Mouse (Mus musculus) G1E (cell line): Measurements from ENCODE around the gene Vps13d. TPM values are rescaled to one million over a fixed set of nuclear protein-coding genes. Genes with fewer than 3 reads are reported as not detected.

Source experiments
- ATAC-seq: 2 replicates; pipeline ENCODE4 v1.8.0; 2016; ENCODE audit warnings: mild to moderate bottlenecking; ENCODE audit not compliant: insufficient number of reproducible peaks, poor library complexity, low FRiP score, severe bottlenecking; ENCODE audit errors: extremely low read depth
- DNase-seq: peaks from one replicate; pipeline ENCODE4 v3.0.0; 2012; ENCODE audit warnings: low spot score
- H3K27me3 ChIP-seq: 2 replicates; pipeline ENCODE4 v1.6.1; 2012; ENCODE audit warnings: mild to moderate bottlenecking, low read length, inconsistent platforms; ENCODE audit not compliant: insufficient read depth
- H3K36me3 ChIP-seq: replicated peaks from 2 replicates; pipeline ENCODE3; 2012; ENCODE audit warnings: mild to moderate bottlenecking, inconsistent platforms
- H3K4me1 ChIP-seq: 2 replicates; pipeline ENCODE4 v1.6.1; 2012; ENCODE audit warnings: low read depth, low read length, inconsistent platforms, mixed read lengths; ENCODE audit not compliant: insufficient read depth
- H3K4me3 ChIP-seq: 2 replicates; pipeline ENCODE4 v1.5.1; 2012; ENCODE audit warnings: low read depth, mild to moderate bottlenecking, inconsistent platforms, low read length, moderate library complexity, mixed read lengths
- H3K9me3 ChIP-seq: replicated peaks from 2 replicates; pipeline ENCODE4 v1.6.1; 2012; ENCODE audit warnings: inconsistent platforms
- CTCF ChIP-seq: IDR thresholded peaks from 2 replicates; pipeline ENCODE4 v1.5.1; 2012; ENCODE audit warnings: low read depth, low read length, inconsistent platforms, mixed read lengths
- GATA1 ChIP-seq: IDR thresholded peaks from 2 replicates; pipeline ENCODE4 v1.6.1; 2012; ENCODE audit warnings: borderline replicate concordance, low read length, inconsistent platforms, mixed read lengths
- GATA2 ChIP-seq: IDR thresholded peaks from 2 replicates; pipeline ENCODE4 v1.6.1; 2012; ENCODE audit warnings: low read depth, low read length, inconsistent platforms, borderline replicate concordance
- POLR2AphosphoS5 ChIP-seq: IDR thresholded peaks from 2 replicates; pipeline ENCODE4 v1.6.1; 2012; ENCODE audit warnings: low read depth, low read length, inconsistent platforms; ENCODE audit not compliant: insufficient replicate concordance
- TAL1 ChIP-seq: conservative IDR thresholded peaks from 2 replicates; pipeline ENCODE4 v1.6.1; 2012; ENCODE audit warnings: low read depth, low read length, inconsistent platforms, mixed read lengths
- polyA plus RNA-seq: library from polyadenylated mRNA; stranded (reverse); fragments of >175 nt; gene quantifications from 2 replicates; pipeline ENCODE4 v1.2.3, GENCODE M21; 2012
- total RNA-seq, 2 experiments: library from RNA; stranded (forward) in 1 of 2; stranded (reverse) in 1 of 2; fragments of 200-1000 nt in 1 of 2; fragments of >200 nt in 1 of 2; fragmentation: Nextera tagmentation in 1 of 2; gene quantifications; 2 replicates each; pipeline ENCODE4 v1.2.3; 2014 to 2017

Gene Vps13d
- total and polyA plus RNA-seq, 3 experiments, result 7.7 to 38.8 (median 34.7) TPM

GRCm38 (mm10) chr4:144961232-144961631 is 233.6 kb downstream of the Vps13d start:
- Histone ChIP-seq H3K4me3 (no peak overlapping the region), H3K9me3 (no peaks in the 10 kb centered on the region), H3K27me3 (no peaks in the 10 kb centered on the region), H3K36me3 (no peaks in the 10 kb centered on the region), H3K4me1 (no peaks in the 10 kb centered on the region; the same call in 1 of the 2 replicates)
- no peak for ATAC-seq
- no peak for DNase-seq
- TF ChIP-seq CTCF, result no peak
- TF ChIP-seq GATA2, result no peak
- no peak for TF ChIP-seq TAL1
- no peak for TF ChIP-seq GATA1
- TF ChIP-seq POLR2AphosphoS5, result no peak

- Histone ChIP-seq H3K9me3 (no peaks in the 10 kb centered on the region), H3K27me3 (no peaks in the 10 kb centered on the region), H3K4me1 (no peaks in the 10 kb centered on the region; the same call in 1 of the 2 replicates), H3K4me3 (no peak overlapping the region), H3K36me3 (no peaks in the 10 kb centered on the region)
- ATAC-seq (no peak), DNase-seq (no peak)
- TF ChIP-seq TAL1 (no peak), POLR2AphosphoS5 (no peak), GATA2 (no peak), GATA1 (no peak)
Measured at GRCm38 (mm10) chr4:144960188-144960904, 234.5 kb downstream of the Vps13d start.

GRCm38 (mm10) chr4:144957721-144958120 is 237.1 kb downstream of the Vps13d start:
- TF ChIP-seq CTCF (no peak), TAL1 (no peak), POLR2AphosphoS5 (no peak), GATA2 (no peak), GATA1 (no peak)
- no peak for ATAC-seq
- Histone ChIP-seq H3K9me3 (no peaks in the 10 kb centered on the region), H3K4me1 (no peaks in the 10 kb centered on the region; the same call in 1 of the 2 replicates), H3K4me3 (no peak overlapping the region), H3K36me3 (no peaks in the 10 kb centered on the region), H3K27me3 (no peaks in the 10 kb centered on the region)
- DNase-seq, result no peak

DNA sequence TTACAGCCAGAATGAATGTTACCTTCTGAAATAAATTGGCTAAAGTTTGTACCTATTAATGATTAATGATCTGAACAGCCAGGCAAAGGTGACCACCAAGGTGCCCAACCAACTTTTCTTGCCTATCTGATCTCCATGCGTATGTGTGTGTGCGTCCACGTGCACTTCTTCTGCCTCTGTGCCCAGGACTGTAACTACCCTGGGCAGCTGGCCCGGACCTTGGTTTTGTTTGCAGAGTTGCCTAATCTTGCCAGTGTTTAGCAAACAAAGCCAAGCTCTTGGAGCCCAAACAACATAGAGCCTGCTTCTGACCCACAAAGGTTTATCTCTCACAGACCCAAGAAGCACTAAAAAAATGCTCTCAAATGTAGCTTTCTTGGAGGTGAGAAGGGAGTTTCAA is 237.6 kb downstream of the Vps13d start:
- no peak for ATAC-seq
- Histone ChIP-seq H3K4me1 (no peaks in the 10 kb centered on the region; the same call in 1 of the 2 replicates), H3K27me3 (no peaks in the 10 kb centered on the region), H3K36me3 (no peaks in the 10 kb centered on the region), H3K9me3 (no peaks in the 10 kb centered on the region), H3K4me3 (no peak overlapping the region)
- TF ChIP-seq CTCF (no peak), GATA1 (no peak), POLR2AphosphoS5 (no peak), GATA2 (no peak), TAL1 (no peak)
- no peak for DNase-seq

DNA sequence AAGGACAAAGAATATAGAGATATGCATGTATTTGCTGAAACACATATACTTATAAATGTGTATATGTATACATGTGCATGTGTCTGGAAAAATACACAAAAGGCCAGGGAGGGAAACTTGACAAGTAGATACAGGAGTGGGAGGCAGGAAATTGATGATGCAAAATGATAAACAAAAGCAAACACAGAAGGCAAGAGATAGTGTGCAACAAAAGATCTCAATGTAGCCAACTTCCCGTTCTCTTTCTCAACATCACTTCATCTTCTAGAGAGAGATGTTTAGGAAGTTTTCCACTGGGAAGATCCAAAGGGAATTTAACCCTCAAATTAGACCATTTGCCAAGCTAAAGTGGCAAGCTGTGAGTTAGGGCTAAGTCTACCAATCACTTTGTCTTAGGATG is 238.5 kb downstream of the Vps13d start:
- no peaks in the 10 kb centered on the region for H3K36me3 ChIP-seq
- DNase-seq (no peak), ATAC-seq (no peak)
- TF ChIP-seq GATA1 (no peak), POLR2AphosphoS5 (no peak), CTCF (no peak), TAL1 (no peak), GATA2 (no peak)
- H3K4me3 ChIP-seq, result no peak overlapping the region
- H3K27me3 ChIP-seq, result no peaks in the 10 kb centered on the region
- H3K9me3 ChIP-seq, result no peaks in the 10 kb centered on the region
- H3K4me1 ChIP-seq, result no peaks in the 10 kb centered on the region; the same call in 1 of the 2 replicates

GRCm38 (mm10) chr4:144955863-144956262 is 238.9 kb downstream of the Vps13d start:
- Histone ChIP-seq H3K4me1 (no peaks in the 10 kb centered on the region; the same call in 1 of the 2 replicates), H3K4me3 (no peak overlapping the region), H3K27me3 (no peaks in the 10 kb centered on the region), H3K9me3 (no peaks in the 10 kb centered on the region), H3K36me3 (no peaks in the 10 kb centered on the region)
- TF ChIP-seq CTCF, result no peak
- TF ChIP-seq GATA2, result no peak
- TF ChIP-seq GATA1, result no peak
- no peak for TF ChIP-seq POLR2AphosphoS5
- no peak for TF ChIP-seq TAL1
- ATAC-seq (no peak), DNase-seq (no peak)

DNA sequence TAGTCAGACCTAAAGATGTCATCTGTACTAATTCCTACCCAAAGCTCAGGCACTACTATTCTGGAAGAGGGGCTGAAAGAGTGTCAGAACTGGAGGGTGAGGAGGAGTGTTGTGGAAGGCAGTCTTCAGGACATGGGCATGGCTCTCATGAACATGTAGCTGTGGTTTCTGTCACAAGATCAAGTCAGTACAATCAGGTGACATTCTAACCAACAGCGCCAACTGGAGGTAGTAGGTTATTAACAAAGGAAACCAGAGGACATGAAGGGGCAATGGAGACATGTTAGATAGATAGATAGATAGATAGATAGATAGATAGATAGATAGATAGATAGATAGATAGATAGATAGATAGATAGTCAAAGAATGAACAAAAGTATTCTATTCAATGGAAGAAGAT is 241.4 kb downstream of the Vps13d start:
- ATAC-seq (no peak), DNase-seq (no peak)
- no peak overlapping the region for H3K4me3 ChIP-seq
- H3K9me3 ChIP-seq, result no peaks in the 10 kb centered on the region
- H3K4me1 ChIP-seq, result peaks cover 3% of the 10 kb centered on the region; the same call in 1 of the 2 replicates
- H3K36me3 ChIP-seq, result no peaks in the 10 kb centered on the region
- TF ChIP-seq TAL1 (no peak), GATA2 (no peak), CTCF (no peak), POLR2AphosphoS5 (no peak), GATA1 (no peak)
- 0 out of 2 replicates have a peak, but pooled peaks cover 3% of the 10 kb centered on the region for H3K27me3 ChIP-seq
